Comparison of ENCODE assay signal across 9 mouse cellular contexts in the genomic region with DNA sequence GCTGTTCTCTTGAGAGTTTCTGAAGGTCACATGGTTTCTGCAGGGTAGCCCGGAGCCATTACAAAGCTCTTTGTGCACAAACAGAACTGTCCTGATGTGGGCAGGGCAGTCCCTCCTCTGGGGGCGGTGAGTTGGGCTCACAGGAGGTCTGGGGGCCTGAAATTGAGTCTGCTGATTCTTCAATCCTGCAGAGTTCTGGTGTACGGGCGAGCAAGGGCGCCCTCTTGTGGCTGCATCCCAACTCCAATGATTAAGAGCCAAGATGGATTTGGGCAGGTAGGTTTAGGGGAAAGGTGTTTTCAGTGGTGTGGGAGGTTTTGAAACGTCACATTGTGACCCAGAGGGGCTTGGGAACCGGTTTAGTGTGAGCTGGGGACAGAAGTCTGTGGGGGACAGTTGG.
DNase-seq lines count a peak whose midpoint lies in the region; ATAC-seq and TF ChIP-seq lines count a peak whose summit lies in the region.
"Had no signal": no experiment of that assay in that cellular context is flagged by ENCODE, and none has a peak within 500 bp of the region (broad histone marks: within the 10 kb centered on the region; RNA-seq: fewer than 3 reads in every experiment).

No protein-coding gene starts in this region.

- TF ChIP-seq EP300 in liver, postnatal 0 days (IDR thresholded peaks at IDR 0.05; ENCODE audit: low read depth), result no peak

- peak; percentile 37 for DNase-seq in ovary, postnatal 10 days (ENCODE audit: low spot score)
- no peak for DNase-seq in ovary, adult 18-20 months (ENCODE audit: low spot score)
- peak; percentile 65 for DNase-seq in adrenal gland, postnatal 25 days
- DNase-seq in embryonic facial prominence, embryonic 10.5 days (ENCODE audit: low spot score), result peak; percentile 85
- DNase-seq in liver, postnatal 0 days, result peak; percentile 71
- DNase-seq in right cerebral cortex, postnatal 25 days, result peak; percentile 52
- DNase-seq in T-cell, adult 2 months (ENCODE audit: low spot score), result no peak

- H3K27me3 ChIP-seq in embryonic facial prominence, embryonic 10.5 days (replicated peaks; ENCODE audit: low read depth, poor library complexity, severe bottlenecking), result peaks cover 24% of the 10 kb centered on the region
- no peaks in the 10 kb centered on the region for H3K27me3 ChIP-seq in hindbrain, embryonic 15.5 days
- H3K27me3 ChIP-seq in liver, postnatal 0 days (ENCODE audit: insufficient read depth, low read length), result peaks cover 7% of the 10 kb centered on the region

- ATAC-seq in hindbrain, embryonic 15.5 days (ENCODE audit: low FRiP score, low read depth), result peak; percentile 31; the same call in 1 of the 2 replicates
- no peak for ATAC-seq in liver, postnatal 0 days

- peaks cover 15% of the 10 kb centered on the region for H3K36me3 ChIP-seq in embryonic facial prominence, embryonic 10.5 days (replicated peaks)
- no peaks in the 10 kb centered on the region for H3K36me3 ChIP-seq in hindbrain, embryonic 15.5 days
- H3K36me3 ChIP-seq in liver, postnatal 0 days (replicated peaks; ENCODE audit: insufficient read depth, low read length), result no peaks in the 10 kb centered on the region

- no peak overlapping the region; the same call in 1 of the 2 replicates for H3K27ac ChIP-seq in embryonic facial prominence, embryonic 10.5 days (replicated peaks)
- H3K27ac ChIP-seq in hindbrain, embryonic 15.5 days (replicated peaks), result no peak overlapping the region
- H3K27ac ChIP-seq in liver, postnatal 0 days (ENCODE audit: low read depth), result no peak overlapping the region

- WGBS in embryonic facial prominence, embryonic 10.5 days, result 2% methylated on average over 7 of the region's 7 CpGs
- WGBS in hindbrain, embryonic 15.5 days, result under 1% methylated on average over 7 of the region's 7 CpGs
- 3% methylated on average over 7 of the region's 7 CpGs for WGBS in liver, postnatal 0 days (ENCODE audit: insufficient replicate concordance)

- no peaks in the 10 kb centered on the region for H3K9me3 ChIP-seq in embryonic facial prominence, embryonic 10.5 days
- H3K9me3 ChIP-seq in hindbrain, embryonic 15.5 days, result no peaks in the 10 kb centered on the region
- no peaks in the 10 kb centered on the region for H3K9me3 ChIP-seq in liver, postnatal 0 days (ENCODE audit: low read length)

- TF ChIP-seq CTCF in liver, postnatal 0 days (IDR thresholded peaks at IDR 0.05; ENCODE audit: low read depth), result peak; percentile 88

- H3K4me3 ChIP-seq in embryonic facial prominence, embryonic 10.5 days, result no peak overlapping the region
- H3K4me3 ChIP-seq in hindbrain, embryonic 15.5 days, result no peak overlapping the region
- H3K4me3 ChIP-seq in liver, postnatal 0 days (ENCODE audit: low read depth, low read length), result no peak overlapping the region
- H3K4me3 ChIP-seq: myocyte had no signal

- no peak overlapping the region for H3K4me2 ChIP-seq in hindbrain, embryonic 15.5 days
- H3K4me2 ChIP-seq in liver, postnatal 0 days (ENCODE audit: low read depth, low read length), result no peak overlapping the region

- H3K9ac ChIP-seq in hindbrain, embryonic 15.5 days, result no peak overlapping the region
- no peak overlapping the region for H3K9ac ChIP-seq in liver, postnatal 0 days (replicated peaks)

- peaks cover 26% of the 10 kb centered on the region for H3K4me1 ChIP-seq in embryonic facial prominence, embryonic 10.5 days
- peaks cover 2% of the 10 kb centered on the region; the same call in 1 of the 2 replicates for H3K4me1 ChIP-seq in hindbrain, embryonic 15.5 days (replicated peaks)
- H3K4me1 ChIP-seq in liver, postnatal 0 days (ENCODE audit: insufficient read depth), result no peaks in the 10 kb centered on the region

Comparison
In these comparisons a context has a peak if more than half of its experiments do, and no peak if none do; other contexts are left out.
1. DNase-seq: peak in ovary, postnatal 10 days (single experiment), adrenal gland, postnatal 25 days (single experiment), embryonic facial prominence, embryonic 10.5 days (single experiment), liver, postnatal 0 days (single experiment) and right cerebral cortex, postnatal 25 days (single experiment); none in ovary, adult 18-20 months (single experiment) and T-cell, adult 2 months (single experiment).